Comparison of ENCODE assay signal across 28 mouse cellular contexts in the genomic region with DNA sequence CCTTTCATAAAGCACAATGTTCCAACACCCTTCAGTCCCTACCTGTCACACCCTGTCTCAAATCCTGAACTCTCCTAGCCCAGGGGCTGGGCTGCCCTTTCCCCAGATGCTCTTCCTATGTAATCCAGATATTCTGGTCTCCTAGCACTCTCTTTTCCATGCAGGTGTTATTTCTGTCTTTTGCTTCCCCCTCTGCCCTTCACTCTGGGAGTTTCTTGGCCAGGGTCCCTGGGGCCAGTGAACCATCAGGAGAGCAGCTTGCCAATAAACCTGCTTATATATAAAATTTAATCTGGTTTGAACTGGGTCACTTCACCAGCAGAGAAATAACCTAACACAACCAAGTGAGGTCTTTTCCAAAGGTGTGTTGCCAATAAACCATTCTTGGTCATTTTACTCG.
DNase-seq lines count a peak whose midpoint lies in the region; ATAC-seq lines count a peak whose summit lies in the region.
"Had no signal": no experiment of that assay in that cellular context is flagged by ENCODE, and none has a peak within 500 bp of the region (broad histone marks: within the 10 kb centered on the region; RNA-seq: fewer than 3 reads in every experiment).

No protein-coding gene starts in this region.

- no peak overlapping the region for H3K4me3 ChIP-seq in heart, embryonic 10.5 days
- H3K4me3 ChIP-seq in kidney, embryonic 14.5 days (ENCODE audit: low read length), result no peak overlapping the region
- H3K4me3 ChIP-seq: embryonic facial prominence, embryonic 10.5 days; embryonic facial prominence, embryonic 15.5 days; forebrain, embryonic 12.5 days; hindbrain, embryonic 12.5 days; intestine, embryonic 15.5 days; limb, embryonic 13.5 days; lung, embryonic 15.5 days; midbrain, embryonic 10.5 days; midbrain, embryonic 15.5 days; neural tube, embryonic 15.5 days had no signal

- H3K36me3 ChIP-seq in heart, embryonic 10.5 days, result no peaks in the 10 kb centered on the region
- H3K36me3 ChIP-seq in kidney, embryonic 14.5 days (ENCODE audit: control insufficient read depth, insufficient read depth, low read length), result no peaks in the 10 kb centered on the region
- H3K36me3 ChIP-seq: embryonic facial prominence, embryonic 10.5 days; embryonic facial prominence, embryonic 15.5 days; forebrain, embryonic 12.5 days; hindbrain, embryonic 12.5 days; intestine, embryonic 15.5 days; limb, embryonic 13.5 days; lung, embryonic 15.5 days; midbrain, embryonic 10.5 days; midbrain, embryonic 15.5 days; neural tube, embryonic 15.5 days had no signal

- no peak overlapping the region for H3K27ac ChIP-seq in heart, embryonic 10.5 days
- H3K27ac ChIP-seq in kidney, embryonic 14.5 days (ENCODE audit: low read depth, low read length), result no peak overlapping the region
- H3K27ac ChIP-seq: embryonic facial prominence, embryonic 10.5 days; embryonic facial prominence, embryonic 15.5 days; forebrain, embryonic 12.5 days; hindbrain, embryonic 12.5 days; hindbrain, postnatal 0 days; intestine, embryonic 15.5 days; limb, embryonic 13.5 days; lung, embryonic 15.5 days; midbrain, embryonic 10.5 days; midbrain, embryonic 15.5 days; neural tube, embryonic 15.5 days had no signal

- 86% methylated on average over 1 of the region's 1 CpGs for WGBS in heart, embryonic 10.5 days
- 84% methylated on average over 1 of the region's 1 CpGs for WGBS in kidney, embryonic 14.5 days

- H3K27me3 ChIP-seq in heart, embryonic 10.5 days (ENCODE audit: insufficient read depth, poor library complexity, severe bottlenecking), result no peaks in the 10 kb centered on the region
- no peaks in the 10 kb centered on the region for H3K27me3 ChIP-seq in kidney, embryonic 14.5 days (ENCODE audit: control insufficient read depth, insufficient read depth, low read length)
- H3K27me3 ChIP-seq: CH12.LX; embryonic facial prominence, embryonic 15.5 days; forebrain, embryonic 12.5 days; hindbrain, embryonic 12.5 days; intestine, embryonic 15.5 days; limb, embryonic 13.5 days; lung, embryonic 15.5 days; midbrain, embryonic 15.5 days; neural tube, embryonic 15.5 days had no signal

- ATAC-seq in kidney, embryonic 14.5 days (ENCODE audit: low FRiP score, low TSS enrichment), result no peak
- ATAC-seq: forebrain, postnatal 0 days; hindbrain, postnatal 0 days; intestine, embryonic 15.5 days; midbrain, embryonic 15.5 days had no signal

- peak; percentile 51 to 57 for DNase-seq in cerebellum, postnatal 10 days
- no peak for DNase-seq in cerebellum, adult 11 months
- DNase-seq in heart, adult 18-20 months, result peak; percentile 38 to 42
- DNase-seq in heart, embryonic 10.5 days (ENCODE audit: low spot score), result no peak
- DNase-seq in kidney, adult 8-10 months, result peak; percentile 2 to 18
- DNase-seq in right cerebral cortex, postnatal 25 days, result no peak
- DNase-seq: adrenal gland, adult 8-10 months; cerebellum, adult 9-11 months; forebrain, postnatal 0 days; gastrocnemius, postnatal 10 days; kidney, postnatal 4 days; retina, postnatal 1 day; spleen, adult 18-20 months; thymus, postnatal 14 days had no signal

- no peak overlapping the region for H3K4me2 ChIP-seq in kidney, embryonic 14.5 days (replicated peaks; ENCODE audit: low read depth, low read length)
- H3K4me2 ChIP-seq: embryonic facial prominence, embryonic 15.5 days; forebrain, embryonic 12.5 days; hindbrain, embryonic 12.5 days; intestine, embryonic 15.5 days; limb, embryonic 13.5 days; liver, embryonic 11.5 days; lung, embryonic 15.5 days; midbrain, embryonic 15.5 days; neural tube, embryonic 15.5 days had no signal

- H3K9me3 ChIP-seq in heart, embryonic 10.5 days, result no peaks in the 10 kb centered on the region
- H3K9me3 ChIP-seq in kidney, embryonic 14.5 days (ENCODE audit: control insufficient read depth, low read length), result no peaks in the 10 kb centered on the region
- H3K9me3 ChIP-seq: embryonic facial prominence, embryonic 10.5 days; embryonic facial prominence, embryonic 15.5 days; forebrain, embryonic 12.5 days; hindbrain, embryonic 12.5 days; intestine, embryonic 15.5 days; limb, embryonic 13.5 days; lung, embryonic 15.5 days; midbrain, embryonic 10.5 days; midbrain, embryonic 15.5 days; neural tube, embryonic 15.5 days had no signal

- H3K4me1 ChIP-seq in heart, embryonic 10.5 days, result no peaks in the 10 kb centered on the region
- H3K4me1 ChIP-seq in kidney, embryonic 14.5 days (ENCODE audit: control insufficient read depth, insufficient read depth, low read length), result no peaks in the 10 kb centered on the region
- H3K4me1 ChIP-seq: embryonic facial prominence, embryonic 10.5 days; embryonic facial prominence, embryonic 15.5 days; forebrain, embryonic 12.5 days; hindbrain, embryonic 12.5 days; intestine, embryonic 15.5 days; limb, embryonic 13.5 days; lung, embryonic 15.5 days; midbrain, embryonic 10.5 days; midbrain, embryonic 15.5 days; neural tube, embryonic 15.5 days had no signal

- H3K9ac ChIP-seq in kidney, embryonic 14.5 days (ENCODE audit: low read depth, low read length), result no peak overlapping the region
- H3K9ac ChIP-seq: embryonic facial prominence, embryonic 15.5 days; forebrain, embryonic 12.5 days; forebrain, postnatal 0 days; hindbrain, embryonic 12.5 days; intestine, embryonic 15.5 days; limb, embryonic 13.5 days; lung, embryonic 15.5 days; midbrain, embryonic 15.5 days; neural tube, embryonic 15.5 days had no signal

Comparison
In these comparisons a context has a peak if more than half of its experiments do, and no peak if none do; other contexts are left out.
1. DNase-seq: peak in cerebellum, postnatal 10 days (2 of 2), heart, adult 18-20 months (2 of 2) and kidney, adult 8-10 months (2 of 2); none in cerebellum, adult 11 months (single experiment), heart, embryonic 10.5 days (single experiment) and right cerebral cortex, postnatal 25 days (single experiment).